Mouse (Mus musculus) stomach, adult 2 months (tissue): Measurements from ENCODE around the gene Gm4498. TPM values are rescaled to one million over a fixed set of nuclear protein-coding genes. Genes with fewer than 3 reads are reported as not detected.

ENCODE experiments used
- polyA plus RNA-seq: library from polyadenylated mRNA; depleted of rRNA; stranded (reverse); fragments of >200 nt; gene quantifications from 2 replicates; pipeline ENCODE4 v1.2.3, GENCODE M21; 2012; rRNA removed

The Gm4498 gene
- not detected in 2 replicates for polyA plus RNA-seq

GRCm38 (mm10) chr7:20233728-20234127 is at the start of gene Gm4498:
TSS of gene Gm4498 (minus strand) at chr7:20233828.

DNA sequence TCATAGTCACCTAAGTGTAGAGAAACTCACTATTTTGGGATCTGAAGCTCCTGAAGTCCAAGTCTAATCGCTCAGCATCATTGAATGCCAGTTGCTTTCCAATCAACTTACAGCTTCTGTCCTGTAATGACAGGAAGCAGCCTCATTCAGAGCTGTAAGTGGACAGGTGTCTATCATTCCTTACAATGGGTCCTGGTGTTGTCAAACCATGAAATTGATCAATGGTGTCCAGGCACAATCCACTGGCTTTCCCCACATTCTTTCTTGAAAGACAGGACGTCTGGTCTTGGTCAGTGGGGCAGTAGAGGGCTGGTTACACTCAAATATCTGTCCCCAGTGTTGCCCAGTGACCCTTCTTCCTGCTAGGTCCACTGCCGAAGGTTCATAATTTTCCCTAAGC is 29.1 kb upstream of the Gm4498 start, which contains the start of gene Gm5890:
Gene Gm5890, minus strand, starts transcription at position 101 of the 400 bp plus-strand sequence.

DNA sequence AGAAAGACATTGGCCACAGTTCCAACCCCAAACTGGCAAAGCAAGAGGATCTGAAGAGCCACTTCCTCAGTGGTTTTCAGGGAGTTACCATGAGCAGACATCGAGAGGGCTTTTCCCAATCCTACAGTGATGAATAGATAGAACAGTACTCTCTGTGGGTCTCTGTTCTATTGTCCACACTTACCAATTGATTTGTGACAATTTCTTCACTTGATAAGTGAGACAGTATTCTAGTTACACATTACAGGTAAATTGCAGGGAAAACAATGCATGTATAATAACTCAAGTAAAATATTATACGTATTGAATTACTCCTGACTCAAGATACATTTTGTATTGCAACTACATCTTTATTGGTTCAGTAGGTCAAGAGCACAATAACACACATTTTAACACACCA is 28.1 kb downstream of the Gm4498 start, which contains the start of gene Gm6164:
Gene Gm6164, minus strand, starts transcription at position 101 of the 400 bp plus-strand sequence.

DNA sequence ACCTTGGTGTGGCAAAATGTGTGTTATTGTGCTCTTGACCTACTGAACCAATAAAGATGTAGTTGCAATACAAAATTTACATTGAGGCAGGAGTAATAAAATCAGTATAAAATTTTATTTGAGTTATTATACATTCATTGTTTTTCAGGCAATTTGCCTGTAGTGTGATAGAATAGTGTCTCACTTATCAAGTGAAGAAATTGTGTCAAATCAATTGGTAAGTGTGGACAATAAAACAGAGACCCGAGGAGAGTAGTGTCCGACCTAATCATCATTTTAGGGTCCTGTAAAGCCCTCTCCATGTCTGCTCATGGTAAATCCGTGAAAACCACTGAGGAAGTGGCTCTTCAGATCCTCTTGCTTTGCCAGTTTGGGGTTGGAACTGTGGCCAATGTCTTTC is 40.2 kb downstream of the Gm4498 start, which contains the start of gene Vmn1r95:
Gene Vmn1r95, plus strand, starts transcription at position 301 of the 400 bp plus-strand sequence.

Other genes with a start within 250 kb of the Gm4498 start
- not detected in 2 replicates for gene Nlrp9b, start 242.4 kb downstream of the Gm4498 start, polyA plus RNA-seq
- gene Vmn1r91, start 134.1 kb downstream of the Gm4498 start, polyA plus RNA-seq, result not detected in 2 replicates
- not detected in 2 replicates for gene Gm16442, start 111.2 kb downstream of the Gm4498 start, polyA plus RNA-seq
- gene Vmn1r93, start 94.7 kb downstream of the Gm4498 start, polyA plus RNA-seq, result not detected in 2 replicates
- not detected in 2 replicates for gene Vmn1r94, start 65.5 kb downstream of the Gm4498 start, polyA plus RNA-seq
- not detected in 2 replicates for gene Vmn1r95, start 40.1 kb downstream of the Gm4498 start, polyA plus RNA-seq
- gene Gm6164, start 28.2 kb downstream of the Gm4498 start, polyA plus RNA-seq, result not detected in 2 replicates
- gene Gm5890, start 29.0 kb upstream of the Gm4498 start, polyA plus RNA-seq, result not detected in 2 replicates
- not detected in 2 replicates for gene Gm4133, start 100.2 kb upstream of the Gm4498 start, polyA plus RNA-seq
- gene Gm5728, start 141.6 kb upstream of the Gm4498 start, polyA plus RNA-seq, result not detected in 2 replicates
- not detected in 2 replicates for gene Vmn1r100, start 184.1 kb upstream of the Gm4498 start, polyA plus RNA-seq
- gene Vmn1r101, start 208.8 kb upstream of the Gm4498 start, polyA plus RNA-seq, result not detected in 2 replicates
- gene Gm10670, start 241.1 kb upstream of the Gm4498 start, polyA plus RNA-seq, result not detected in 2 replicates